ENCODE assay signal across 8 mouse cellular contexts in the genomic region with DNA sequence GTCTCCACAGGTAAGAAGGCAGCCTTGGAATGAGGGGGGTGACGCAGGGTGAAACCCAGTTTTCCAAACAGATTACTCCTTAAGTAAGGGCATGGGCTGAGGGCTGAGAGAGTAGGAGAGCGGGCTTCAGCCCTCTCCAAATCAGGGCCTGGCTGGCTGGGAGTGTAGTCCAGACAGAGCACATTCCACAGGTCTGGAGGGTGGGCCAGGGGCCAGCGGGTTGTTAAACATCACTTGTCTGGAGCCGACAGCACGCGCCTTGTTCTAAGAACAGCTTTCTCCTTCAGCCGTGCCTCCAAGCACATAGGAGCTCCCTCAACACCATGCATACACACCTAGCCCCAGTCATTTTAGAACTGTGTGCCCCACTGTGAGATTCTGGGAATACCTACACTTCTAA. TPM values are rescaled to one million over a fixed set of nuclear protein-coding genes. Genes with fewer than 3 reads are reported as not detected.
DNase-seq lines count a peak whose midpoint lies in the region; ATAC-seq lines count a peak whose summit lies in the region.

No protein-coding gene starts in this region.

- 51% methylated on average over 7 of the region's 7 CpGs for WGBS in forebrain, embryonic 16.5 days
- WGBS in forebrain, embryonic 15.5 days = 66% methylated on average over 7 of the region's 7 CpGs
- WGBS in kidney, embryonic 15.5 days = 24% methylated on average over 7 of the region's 7 CpGs
- WGBS in neural tube, embryonic 11.5 days = 51% methylated on average over 7 of the region's 7 CpGs

- H3K4me1 ChIP-seq in forebrain, embryonic 16.5 days (replicated peaks; ENCODE audit: control insufficient read depth, insufficient read depth, low read length) = no peaks in the 10 kb centered on the region
- H3K4me1 ChIP-seq in forebrain, embryonic 15.5 days = no peaks in the 10 kb centered on the region
- H3K4me1 ChIP-seq in kidney, embryonic 15.5 days = peaks cover 75% of the 10 kb centered on the region
- peaks cover 4% of the 10 kb centered on the region; the same call in 1 of the 2 replicates for H3K4me1 ChIP-seq in neural tube, embryonic 11.5 days (ENCODE audit: control insufficient read depth, insufficient read depth, low read length)

- no peak overlapping the region for H3K27ac ChIP-seq in forebrain, embryonic 16.5 days (ENCODE audit: low read length)
- no peak overlapping the region for H3K27ac ChIP-seq in forebrain, embryonic 15.5 days (replicated peaks)
- peak overlapping the region; percentile 84 for H3K27ac ChIP-seq in kidney, embryonic 15.5 days
- no peak overlapping the region for H3K27ac ChIP-seq in neural tube, embryonic 11.5 days (ENCODE audit: low read depth, low read length)

- H3K4me2 ChIP-seq in forebrain, embryonic 16.5 days (ENCODE audit: low read length) = no peak overlapping the region
- H3K4me2 ChIP-seq in forebrain, embryonic 15.5 days (replicated peaks) = no peak overlapping the region
- no peak overlapping the region for H3K4me2 ChIP-seq in kidney, embryonic 15.5 days
- H3K4me2 ChIP-seq in neural tube, embryonic 11.5 days (ENCODE audit: low read depth) = no peak overlapping the region

- H3K4me3 ChIP-seq in forebrain, embryonic 16.5 days (replicated peaks; ENCODE audit: low read length) = no peak overlapping the region
- no peak overlapping the region for H3K4me3 ChIP-seq in forebrain, embryonic 15.5 days
- H3K4me3 ChIP-seq in kidney, embryonic 15.5 days (replicated peaks) = no peak overlapping the region
- no peak overlapping the region for H3K4me3 ChIP-seq in neural tube, embryonic 11.5 days (ENCODE audit: low read depth, low read length)

- no peaks in the 10 kb centered on the region for H3K9me3 ChIP-seq in forebrain, embryonic 16.5 days (ENCODE audit: control insufficient read depth, low read length)
- H3K9me3 ChIP-seq in forebrain, embryonic 15.5 days = no peaks in the 10 kb centered on the region
- H3K9me3 ChIP-seq in kidney, embryonic 15.5 days (replicated peaks) = no peaks in the 10 kb centered on the region
- no peaks in the 10 kb centered on the region for H3K9me3 ChIP-seq in neural tube, embryonic 11.5 days (ENCODE audit: control insufficient read depth, low read length)

- H3K27me3 ChIP-seq in forebrain, embryonic 16.5 days (replicated peaks; ENCODE audit: control insufficient read depth, insufficient read depth, low read length) = no peaks in the 10 kb centered on the region
- no peaks in the 10 kb centered on the region for H3K27me3 ChIP-seq in forebrain, embryonic 15.5 days
- no peaks in the 10 kb centered on the region for H3K27me3 ChIP-seq in kidney, embryonic 15.5 days
- H3K27me3 ChIP-seq in neural tube, embryonic 11.5 days (ENCODE audit: control insufficient read depth, insufficient read depth, low read length) = no peaks in the 10 kb centered on the region

- no peak overlapping the region for H3K9ac ChIP-seq in forebrain, embryonic 16.5 days (replicated peaks; ENCODE audit: low read depth, low read length)
- H3K9ac ChIP-seq in forebrain, embryonic 15.5 days (replicated peaks) = no peak overlapping the region
- H3K9ac ChIP-seq in kidney, embryonic 15.5 days = no peak overlapping the region
- no peak overlapping the region for H3K9ac ChIP-seq in neural tube, embryonic 11.5 days (ENCODE audit: low read length)

- DNase-seq in heart, adult 11 months = peak; percentile 96
- DNase-seq in neural tube, embryonic 11.5 days (ENCODE audit: low spot score) = peak; percentile 51
- no peak for DNase-seq in B cell, adult 2 months
- DNase-seq in layer of hippocampus, adult 18-20 months (ENCODE audit: low spot score in 2 of 2) = no peak

- no peaks in the 10 kb centered on the region for H3K36me3 ChIP-seq in forebrain, embryonic 16.5 days (ENCODE audit: control insufficient read depth, insufficient read depth)
- H3K36me3 ChIP-seq in forebrain, embryonic 15.5 days = no peaks in the 10 kb centered on the region
- H3K36me3 ChIP-seq in kidney, embryonic 15.5 days = peaks cover 8% of the 10 kb centered on the region; the same call in 1 of the 2 replicates
- no peaks in the 10 kb centered on the region for H3K36me3 ChIP-seq in neural tube, embryonic 11.5 days (ENCODE audit: control insufficient read depth, insufficient read depth, low read length)

- ATAC-seq in forebrain, embryonic 16.5 days = peak; percentile 45; the same call in 1 of the 2 replicates
- ATAC-seq in forebrain, embryonic 15.5 days (replicated peaks) = no peak
- ATAC-seq in kidney, embryonic 15.5 days (replicated peaks; ENCODE audit: low FRiP score) = peak; percentile 82
- no peak for ATAC-seq in neural tube, embryonic 11.5 days (ENCODE audit: insufficient read depth, low FRiP score, low TSS enrichment)
- no peak for ATAC-seq in cerebellum, adult (ENCODE audit: insufficient number of reproducible peaks, low FRiP score, low TSS enrichment)

RNA-seq across cellular contexts. Expression of a gene that starts 26.9 kb away (rescaled TPM):
- polyA plus RNA-seq in forebrain, embryonic 16.5 days (2015; fragmentation: Nextera tagmentation; extraction: Ambion mirVana) = 3.0 and 3.9 TPM in 2 replicates
- polyA plus RNA-seq in forebrain, embryonic 15.5 days (2015; fragmentation: Nextera tagmentation; extraction: Ambion mirVana) = 2.7 and 2.9 TPM in 2 replicates
- polyA plus RNA-seq in kidney, embryonic 15.5 days (2015; fragmentation: Nextera tagmentation; extraction: Ambion mirVana) = 31.1 and 31.4 TPM in 2 replicates
- polyA plus RNA-seq in neural tube, embryonic 11.5 days (2014; fragmentation: Nextera tagmentation; extraction: Ambion mirVana) = 14.5 and 16.0 TPM in 2 replicates
- 1 to 10 TPM; 9.3 to 9.4 TPM for total RNA-seq in layer of hippocampus, adult 18-20 months (2021)

Comparison
In these comparisons a context has a peak if more than half of its experiments do, and no peak if none do; other contexts are left out.
1. ATAC-seq: peak in forebrain, embryonic 16.5 days (single experiment) and kidney, embryonic 15.5 days (single experiment); none in forebrain, embryonic 15.5 days (single experiment), neural tube, embryonic 11.5 days (single experiment) and cerebellum, adult (single experiment).
2. DNase-seq: peak in heart, adult 11 months (single experiment) and neural tube, embryonic 11.5 days (single experiment); none in B cell, adult 2 months (0 of 2) and layer of hippocampus, adult 18-20 months (0 of 2).